Mouse (Mus musculus): ENCODE data around the gene Anxa7. TPM values are rescaled to one million over a fixed set of nuclear protein-coding genes. Genes with fewer than 3 reads are reported as not detected.

Anxa7 gene
- total and polyA plus RNA-seq, 3 experiments: 44.8 to 70.3 TPM; not detected in 1

DNA sequence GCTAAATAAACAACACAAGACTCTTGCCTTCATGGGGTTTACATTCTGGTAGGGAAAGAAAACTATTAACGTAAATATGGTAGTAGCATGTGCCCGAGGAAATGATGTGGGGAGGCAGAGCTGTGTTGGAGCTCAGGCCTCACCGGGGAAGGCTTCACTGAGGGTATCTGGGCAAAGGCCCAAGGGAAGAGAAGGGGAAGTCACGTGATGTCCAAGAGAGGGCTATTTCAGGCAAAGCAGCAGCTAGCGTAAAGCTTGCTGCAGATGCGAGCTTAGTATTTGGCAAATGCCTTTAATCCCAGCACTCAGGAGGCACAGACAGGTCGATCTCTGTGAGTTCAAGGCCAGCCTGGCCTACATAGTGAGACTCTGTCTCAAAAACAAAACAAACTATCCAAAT lies 57.7 kb downstream of the Anxa7 start:
- Histone ChIP-seq H3K9me3 (replicated peaks; ENCODE audit: insufficient read depth, low read length) (no peaks in the 10 kb centered on the region), H3K36me3 (ENCODE audit: control insufficient read depth in 1 of 2, insufficient read depth in 2 of 2, low read length in 2 of 2) (no peaks in the 10 kb centered on the region; a peak in 1 of 4 replicates), H3K4me1 (ENCODE audit: control insufficient read depth in 1 of 2, insufficient read depth in 2 of 2, low read length in 2 of 2) (no peaks in the 10 kb centered on the region), H3K79me2 (ENCODE audit: control insufficient read depth, insufficient read depth, low read length, poor library complexity) (no peaks in the 10 kb centered on the region), H3K27me3 (ENCODE audit: control insufficient read depth in 1 of 2, insufficient read depth in 2 of 2, low read length in 2 of 2) (no peaks in the 10 kb centered on the region), H3K4me3 (ENCODE audit: control insufficient read depth in 1 of 2, insufficient read depth in 1 of 2, low read depth in 2 of 2, low read length in 2 of 2) (no peak overlapping the region), H3K27ac (ENCODE audit: control insufficient read depth, low read depth, low read length) (no peak overlapping the region), H3K9ac (ENCODE audit: control insufficient read depth, low read depth, low read length, poor library complexity, severe bottlenecking) (no peak overlapping the region)
- DNase-seq (ENCODE audit: low read depth, low spot score): peak; percentile 16
- TF ChIP-seq POLR2AphosphoS2 (IDR thresholded peaks at IDR 0.05; ENCODE audit: low read length) (no peak), USF1 (IDR thresholded peaks at IDR 0.05; ENCODE audit: low read depth, low read length) (peak; percentile 78)

Other genes with a start within 250 kb of the Anxa7 start
- not detected in 2 replicates for gene Kcnk16, start 210.9 kb downstream of the Anxa7 start, total RNA-seq (2012; rRNA removed)
- not detected for gene Kcnk16, start 210.9 kb downstream of the Anxa7 start, polyA plus RNA-seq (2012; ENCODE audit: insufficient read depth in 1 of 2, insufficient read length in 2 of 2, low read depth in 1 of 2, low replicate concordance in 2 of 2, missing spikeins in 1 of 2)
- 9.9 and 10.3 TPM in 2 replicates for gene Nudt13, start 185.4 kb downstream of the Anxa7 start, total RNA-seq (2012; rRNA removed)
- 10 to 100 TPM in 1 of 2 experiments, not detected in 1; 12.3 TPM for gene Nudt13, start 185.4 kb downstream of the Anxa7 start, polyA plus RNA-seq (2012; ENCODE audit: insufficient read depth in 1 of 2, insufficient read length in 2 of 2, low read depth in 1 of 2, low replicate concordance in 2 of 2, missing spikeins in 1 of 2)
- gene Ecd, start 132.0 kb downstream of the Anxa7 start, total RNA-seq (2012; rRNA removed): 58.8 and 64.9 TPM in 2 replicates
- gene Ecd, start 132.0 kb downstream of the Anxa7 start, polyA plus RNA-seq (2012; ENCODE audit: insufficient read depth in 1 of 2, insufficient read length in 2 of 2, low read depth in 1 of 2, low replicate concordance in 2 of 2, missing spikeins in 1 of 2): 10 to 100 TPM in 1 of 2 experiments, not detected in 1; 72.2 TPM
- 16.1 and 18.9 TPM in 2 replicates for gene Fam149b, start 132.0 kb downstream of the Anxa7 start, total RNA-seq (2012; rRNA removed)
- 10 to 100 TPM in 1 of 2 experiments, not detected in 1; 25.8 TPM for gene Fam149b, start 132.0 kb downstream of the Anxa7 start, polyA plus RNA-seq (2012; ENCODE audit: insufficient read depth in 1 of 2, insufficient read length in 2 of 2, low read depth in 1 of 2, low replicate concordance in 2 of 2, missing spikeins in 1 of 2)
- 125 and 138 TPM in 2 replicates for gene Dnajc9, start 91.2 kb downstream of the Anxa7 start, total RNA-seq (2012; rRNA removed)
- gene Dnajc9, start 91.2 kb downstream of the Anxa7 start, polyA plus RNA-seq (2012; ENCODE audit: insufficient read depth in 1 of 2, insufficient read length in 2 of 2, low read depth in 1 of 2, low replicate concordance in 2 of 2, missing spikeins in 1 of 2): 100 to 1,000 TPM; 114 to 385 TPM
- gene Mrps16, start 86.5 kb downstream of the Anxa7 start, total RNA-seq (2012; rRNA removed): 119 and 132 TPM in 2 replicates
- gene Mrps16, start 86.5 kb downstream of the Anxa7 start, polyA plus RNA-seq (2012; ENCODE audit: insufficient read depth in 1 of 2, insufficient read length in 2 of 2, low read depth in 1 of 2, low replicate concordance in 2 of 2, missing spikeins in 1 of 2): 100 to 1,000 TPM in 1 of 2 experiments, not detected in 1; 112 TPM
- not detected in 2 replicates for gene Cfap70, start 27.9 kb downstream of the Anxa7 start, total RNA-seq (2012; rRNA removed)
- gene Cfap70, start 27.9 kb downstream of the Anxa7 start, polyA plus RNA-seq (2012; ENCODE audit: insufficient read depth in 1 of 2, insufficient read length in 2 of 2, low read depth in 1 of 2, low replicate concordance in 2 of 2, missing spikeins in 1 of 2): under 1 TPM in 1 of 2 experiments, not detected in 1; 0.11 TPM
- gene Mss51, start 16.8 kb upstream of the Anxa7 start, total RNA-seq (2012; rRNA removed): 0.42 and 0.62 TPM in 2 replicates
- gene Mss51, start 16.8 kb upstream of the Anxa7 start, polyA plus RNA-seq (2012; ENCODE audit: insufficient read depth in 1 of 2, insufficient read length in 2 of 2, low read depth in 1 of 2, low replicate concordance in 2 of 2, missing spikeins in 1 of 2): 1 to 10 TPM in 1 of 2 experiments, not detected in 1; 1.1 TPM
- gene Ppp3cb, start 66.4 kb upstream of the Anxa7 start, total RNA-seq (2012; rRNA removed): 20.1 and 20.4 TPM in 2 replicates
- 10 to 100 TPM; 32.6 to 62.9 TPM for gene Ppp3cb, start 66.4 kb upstream of the Anxa7 start, polyA plus RNA-seq (2012; ENCODE audit: insufficient read depth in 1 of 2, insufficient read length in 2 of 2, low read depth in 1 of 2, low replicate concordance in 2 of 2, missing spikeins in 1 of 2)
- 1.2 and 1.5 TPM in 2 replicates for gene Usp54, start 160.9 kb upstream of the Anxa7 start, total RNA-seq (2012; rRNA removed)
- gene Usp54, start 160.9 kb upstream of the Anxa7 start, polyA plus RNA-seq (2012; ENCODE audit: insufficient read depth in 1 of 2, insufficient read length in 2 of 2, low read depth in 1 of 2, low replicate concordance in 2 of 2, missing spikeins in 1 of 2): 1 to 10 TPM in 1 of 2 experiments, not detected in 1; 2.6 TPM
- 0.15 TPM in 1 of 2 replicates, not detected in the other for gene Myoz1, start 176.4 kb upstream of the Anxa7 start, total RNA-seq (2012; rRNA removed)
- under 1 TPM in 1 of 2 experiments, not detected in 1; 0.15 TPM for gene Myoz1, start 176.4 kb upstream of the Anxa7 start, polyA plus RNA-seq (2012; ENCODE audit: insufficient read depth in 1 of 2, insufficient read length in 2 of 2, low read depth in 1 of 2, low replicate concordance in 2 of 2, missing spikeins in 1 of 2)
- gene Synpo2l, start 188.2 kb upstream of the Anxa7 start, total RNA-seq (2012; rRNA removed): 0.04 TPM in 1 of 2 replicates, not detected in the other
- under 1 TPM in 1 of 2 experiments, not detected in 1; 0.06 TPM for gene Synpo2l, start 188.2 kb upstream of the Anxa7 start, polyA plus RNA-seq (2012; ENCODE audit: insufficient read depth in 1 of 2, insufficient read length in 2 of 2, low read depth in 1 of 2, low replicate concordance in 2 of 2, missing spikeins in 1 of 2)
- gene Sec24c, start 194.2 kb upstream of the Anxa7 start, total RNA-seq (2012; rRNA removed): 68.5 and 83.9 TPM in 2 replicates
- 100 to 1,000 TPM; 121 to 263 TPM for gene Sec24c, start 194.2 kb upstream of the Anxa7 start, polyA plus RNA-seq (2012; ENCODE audit: insufficient read depth in 1 of 2, insufficient read length in 2 of 2, low read depth in 1 of 2, low replicate concordance in 2 of 2, missing spikeins in 1 of 2)
- 0.49 and 0.69 TPM in 2 replicates for gene Fut11, start 214.8 kb upstream of the Anxa7 start, total RNA-seq (2012; rRNA removed)
- 1 to 10 TPM in 1 of 2 experiments, not detected in 1; 1.8 TPM for gene Fut11, start 214.8 kb upstream of the Anxa7 start, polyA plus RNA-seq (2012; ENCODE audit: insufficient read depth in 1 of 2, insufficient read length in 2 of 2, low read depth in 1 of 2, low replicate concordance in 2 of 2, missing spikeins in 1 of 2)
- 154 and 164 TPM in 2 replicates for gene Chchd1, start 222.9 kb upstream of the Anxa7 start, total RNA-seq (2012; rRNA removed)
- 100 to 1,000 TPM in 1 of 2 experiments, not detected in 1; 136 TPM for gene Chchd1, start 222.9 kb upstream of the Anxa7 start, polyA plus RNA-seq (2012; ENCODE audit: insufficient read depth in 1 of 2, insufficient read length in 2 of 2, low read depth in 1 of 2, low replicate concordance in 2 of 2, missing spikeins in 1 of 2)
- gene Zswim8, start 227.4 kb upstream of the Anxa7 start, total RNA-seq (2012; rRNA removed): 14.2 and 16.5 TPM in 2 replicates
- 10 to 100 TPM in 1 of 2 experiments, not detected in 1; 35.5 TPM for gene Zswim8, start 227.4 kb upstream of the Anxa7 start, polyA plus RNA-seq (2012; ENCODE audit: insufficient read depth in 1 of 2, insufficient read length in 2 of 2, low read depth in 1 of 2, low replicate concordance in 2 of 2, missing spikeins in 1 of 2)